Mouse (Mus musculus) liver, embryonic 16.5 days (tissue): ENCODE results near the gene Wbp2. TPM values are rescaled to one million over a fixed set of nuclear protein-coding genes. Genes with fewer than 3 reads are reported as not detected.

Experiments
- ATAC-seq: fragments of 200-750 bp; cut with Nextera tagmentation; 2 replicates; pipeline ENCODE4 v1.8.0; 2017; ENCODE audit warnings: low read depth, mild to moderate bottlenecking, moderate number of reproducible peaks, moderate library complexity
- H3K27ac ChIP-seq: fragments of 300-500 bp; sonication (generic); 2 replicates; pipeline ENCODE4 v1.5.1; 2014; ENCODE audit warnings: mild to moderate bottlenecking, low read length
- H3K27me3 ChIP-seq: fragments of 300-500 bp; sonication (generic); 2 replicates; pipeline ENCODE4 v1.6.1; 2014; ENCODE audit warnings: low read depth, low read length, mixed read lengths; ENCODE audit not compliant: control insufficient read depth, insufficient read depth
- H3K36me3 ChIP-seq: fragments of 300-500 bp; sonication (generic); 2 replicates; pipeline ENCODE4 v1.6.1; 2014; ENCODE audit warnings: mild to moderate bottlenecking; ENCODE audit not compliant: control insufficient read depth, insufficient read depth
- H3K4me1 ChIP-seq: fragments of 300-500 bp; sonication (generic); 2 replicates; pipeline ENCODE4 v1.6.1; 2014; ENCODE audit warnings: low read depth, low read length, mixed read lengths; ENCODE audit not compliant: control insufficient read depth
- H3K4me2 ChIP-seq: fragments of 300-500 bp; sonication (generic); 2 replicates; pipeline ENCODE4 v1.6.1; 2014; ENCODE audit warnings: low read depth, low read length, mixed read lengths
- H3K4me3 ChIP-seq: fragments of 300-500 bp; sonication (generic); 2 replicates; pipeline ENCODE4 v1.5.1; 2014; ENCODE audit warnings: low read depth, mild to moderate bottlenecking, low read length
- H3K9ac ChIP-seq: fragments of 300-500 bp; sonication (generic); 2 replicates; pipeline ENCODE4 v1.6.1; 2014; ENCODE audit warnings: low read depth, low read length
- H3K9me3 ChIP-seq: fragments of 300-500 bp; sonication (generic); replicated peaks from 2 replicates; pipeline ENCODE4 v1.6.1; 2016; ENCODE audit warnings: low read length; ENCODE audit not compliant: control insufficient read depth
- WGBS: fragments of 180-500 bp; shearing (Covaris S2); extraction: QIAGEN DNeasy Blood & Tissue Kit; methylation state at CpG from one replicate; pipeline ENCODE4 v1.1.7; 2014; ENCODE audit not compliant: insufficient replicate concordance; 5-methylcytosine and 5-hydroxymethylcytosine counted together
- polyA plus RNA-seq: library from polyadenylated mRNA; unstranded; fragments of >200 nt; fragmentation: Nextera tagmentation; extraction: Ambion mirVana; gene quantifications from 2 replicates; pipeline ENCODE4 v1.2.1, GENCODE M21; 2015

The Wbp2 gene
- polyA plus RNA-seq, 1 experiment from 2014 or later = 110 TPM

DNA sequence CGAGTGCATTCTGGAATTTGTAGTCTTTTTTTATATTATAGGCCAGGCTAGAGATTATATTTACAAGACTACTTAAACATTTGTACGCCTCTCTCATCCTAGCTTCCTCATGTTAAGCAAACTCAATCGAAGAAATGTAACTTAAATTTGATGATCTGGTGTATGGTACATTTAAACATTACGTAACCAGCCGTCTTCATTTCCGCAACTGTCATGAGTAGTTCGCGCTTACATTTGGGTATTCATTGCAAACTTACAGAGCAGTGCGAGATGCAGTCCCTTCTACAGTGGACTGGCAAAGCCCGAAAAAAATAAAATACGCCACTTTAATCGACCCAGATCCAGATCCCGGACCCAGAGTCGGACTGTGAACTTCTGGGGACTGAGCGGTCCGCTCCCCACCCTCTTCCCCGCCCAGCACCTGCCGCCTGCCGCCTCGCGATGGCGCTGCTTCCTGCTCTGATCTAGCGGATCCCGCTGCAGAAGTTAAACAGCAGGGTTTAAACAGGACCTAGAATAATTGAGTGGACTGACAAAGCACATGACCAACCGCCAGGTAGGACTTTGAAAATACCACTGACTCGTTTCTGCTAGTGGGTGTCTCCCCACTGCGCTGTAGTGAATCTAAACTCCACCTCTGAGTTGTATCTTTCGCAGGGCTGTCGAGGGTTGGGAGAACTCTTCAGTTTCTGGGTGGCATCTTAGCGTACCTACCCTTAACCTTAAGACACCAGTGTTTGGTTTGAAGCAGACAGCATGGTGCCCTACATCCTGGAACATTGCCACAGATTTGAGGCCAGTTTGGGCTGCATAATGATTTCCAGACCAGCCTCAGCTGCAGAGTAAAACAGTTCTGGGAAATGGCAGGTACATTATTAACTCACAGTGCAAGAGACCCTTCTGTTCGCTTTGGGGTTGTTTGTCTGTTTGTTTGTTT lies 667 bp upstream of the Wbp2 start:
- Histone ChIP-seq H3K36me3 (peaks cover 11% of the 10 kb centered on the region), H3K4me3 (peak overlapping the region; percentile 65), H3K9ac (peak overlapping the region; percentile 77), H3K4me2 (peak overlapping the region; percentile 87), H3K27me3 (no peaks in the 10 kb centered on the region), H3K27ac (peak overlapping the region; percentile 77), H3K9me3 (no peaks in the 10 kb centered on the region), H3K4me1 (peaks cover 43% of the 10 kb centered on the region)
- peak; percentile 70 for ATAC-seq
- WGBS = 1% methylated on average over 31 of the region's 31 CpGs

DNA sequence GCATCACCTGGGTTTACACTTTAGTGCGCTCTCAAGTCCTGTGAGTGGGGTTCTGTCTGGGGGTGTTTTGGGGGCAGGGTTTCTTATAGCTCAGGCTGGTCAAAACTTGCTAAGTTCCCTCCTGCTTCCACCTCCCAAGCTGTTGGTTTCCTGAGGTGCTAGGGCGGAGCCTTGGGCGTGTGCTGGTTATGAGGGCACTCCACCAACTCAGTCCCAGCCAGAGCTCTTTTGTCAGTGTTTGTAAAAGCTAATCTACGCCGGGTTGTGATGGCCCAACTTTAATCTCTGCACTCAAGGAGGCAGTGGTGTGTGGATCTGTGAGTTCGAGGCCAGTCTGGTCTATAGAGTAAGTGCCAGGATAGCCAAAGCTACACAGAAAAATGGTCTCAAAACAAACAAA lies 2.6 kb downstream of the Wbp2 start:
- peak overlapping the region; percentile 76 for H3K27ac ChIP-seq
- H3K9me3 ChIP-seq = no peaks in the 10 kb centered on the region
- WGBS = 38% methylated on average over 6 of the region's 6 CpGs
- peaks cover 42% of the 10 kb centered on the region for H3K36me3 ChIP-seq
- peak overlapping the region; percentile 40 for H3K9ac ChIP-seq
- H3K4me1 ChIP-seq = peaks cover 58% of the 10 kb centered on the region
- peak overlapping the region; percentile 65 for H3K4me3 ChIP-seq
- H3K4me2 ChIP-seq = peak overlapping the region; percentile 72
- no peak for ATAC-seq
- no peaks in the 10 kb centered on the region for H3K27me3 ChIP-seq

DNA sequence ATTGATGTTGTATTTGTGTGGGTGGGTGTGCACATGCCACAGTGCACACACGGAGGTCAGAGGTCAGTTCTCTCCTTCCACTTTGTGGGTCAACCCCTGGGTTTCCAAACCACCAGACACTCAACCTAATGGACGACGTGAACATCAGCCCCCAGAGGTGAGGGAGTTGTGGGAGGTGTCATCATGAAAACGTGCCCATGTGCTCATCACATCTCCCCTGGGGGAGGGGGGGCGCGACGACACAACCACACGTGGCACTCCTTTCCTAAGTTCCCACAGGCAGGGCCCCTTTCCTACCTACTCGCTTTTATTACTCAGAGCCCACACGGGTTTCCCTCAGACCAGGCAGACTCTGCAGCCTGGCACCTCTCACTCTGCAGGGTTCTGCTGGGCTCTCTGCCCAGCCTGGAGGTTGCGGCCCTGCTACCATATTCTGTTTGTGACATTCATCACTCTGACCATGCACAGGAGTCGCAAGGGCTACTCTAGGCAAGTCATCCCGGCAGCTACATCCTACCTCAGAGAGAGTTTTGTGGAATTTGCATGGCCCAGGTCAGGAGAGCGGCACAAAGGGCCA lies 3.6 kb downstream of the Wbp2 start:
- no peak for ATAC-seq
- Histone ChIP-seq H3K27me3 (no peaks in the 10 kb centered on the region), H3K9ac (no peak overlapping the region), H3K9me3 (no peaks in the 10 kb centered on the region), H3K4me1 (peaks cover 60% of the 10 kb centered on the region), H3K4me2 (no peak overlapping the region), H3K27ac (peak overlapping the region; percentile 76; the same call in 1 of the 2 replicates), H3K4me3 (no peak overlapping the region), H3K36me3 (peaks cover 46% of the 10 kb centered on the region)
- WGBS = 81% methylated on average over 14 of the region's 14 CpGs

DNA sequence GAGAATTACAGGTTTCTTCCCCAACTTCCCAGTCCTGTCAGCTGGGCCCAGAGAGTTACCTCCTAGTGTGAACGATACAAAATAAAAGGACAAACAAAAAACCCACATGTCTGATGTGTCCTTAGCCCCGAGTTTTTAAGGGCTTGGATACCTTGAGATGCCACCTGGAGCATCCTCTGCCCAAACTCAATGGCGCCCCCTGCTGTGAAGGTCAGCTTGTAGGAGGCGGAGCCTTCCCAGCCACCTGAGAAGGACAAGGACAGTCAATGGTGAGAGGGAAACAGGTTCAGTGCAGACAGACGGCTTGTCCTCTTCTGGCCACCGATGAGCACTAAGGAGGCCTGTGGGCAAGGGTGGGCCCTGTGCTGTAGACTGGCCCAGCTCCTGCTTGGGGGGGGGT lies 5.7 kb downstream of the Wbp2 start:
- H3K27ac ChIP-seq = no peak overlapping the region
- H3K36me3 ChIP-seq = peaks cover 46% of the 10 kb centered on the region
- H3K4me1 ChIP-seq = peaks cover 72% of the 10 kb centered on the region
- H3K27me3 ChIP-seq = no peaks in the 10 kb centered on the region
- H3K9ac ChIP-seq = no peak overlapping the region
- ATAC-seq = no peak
- H3K4me2 ChIP-seq = no peak overlapping the region
- no peaks in the 10 kb centered on the region for H3K9me3 ChIP-seq
- no peak overlapping the region for H3K4me3 ChIP-seq
- WGBS = 57% methylated on average over 6 of the region's 6 CpGs

DNA sequence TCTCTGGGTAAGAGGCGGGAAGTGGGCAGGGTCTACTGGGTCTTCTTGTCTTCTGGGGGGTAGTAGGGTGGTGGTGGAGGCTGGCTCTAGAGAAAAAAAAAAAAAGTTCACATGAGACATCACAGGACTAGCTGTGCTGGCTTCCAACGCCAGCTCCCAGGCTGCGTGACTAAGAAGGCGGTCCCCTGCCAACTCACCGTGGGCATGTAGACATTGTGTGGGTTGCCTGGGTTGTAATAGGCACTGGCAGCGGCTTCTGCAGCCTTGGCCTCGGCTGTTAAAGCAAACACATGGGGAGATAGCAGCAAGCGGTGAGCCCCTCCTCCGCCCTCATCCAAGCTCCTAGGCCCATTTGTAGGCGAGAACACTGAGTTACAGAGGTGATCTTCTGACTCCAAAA lies 7.3 kb downstream of the Wbp2 start:
- Histone ChIP-seq H3K4me2 (no peak overlapping the region), H3K9me3 (no peaks in the 10 kb centered on the region), H3K9ac (no peak overlapping the region), H3K27me3 (no peaks in the 10 kb centered on the region), H3K27ac (no peak overlapping the region; the same call in 1 of the 2 replicates), H3K4me3 (no peak overlapping the region), H3K36me3 (peaks cover 46% of the 10 kb centered on the region), H3K4me1 (peaks cover 66% of the 10 kb centered on the region)
- no peak for ATAC-seq
- WGBS = 56% methylated on average over 10 of the region's 10 CpGs

DNA sequence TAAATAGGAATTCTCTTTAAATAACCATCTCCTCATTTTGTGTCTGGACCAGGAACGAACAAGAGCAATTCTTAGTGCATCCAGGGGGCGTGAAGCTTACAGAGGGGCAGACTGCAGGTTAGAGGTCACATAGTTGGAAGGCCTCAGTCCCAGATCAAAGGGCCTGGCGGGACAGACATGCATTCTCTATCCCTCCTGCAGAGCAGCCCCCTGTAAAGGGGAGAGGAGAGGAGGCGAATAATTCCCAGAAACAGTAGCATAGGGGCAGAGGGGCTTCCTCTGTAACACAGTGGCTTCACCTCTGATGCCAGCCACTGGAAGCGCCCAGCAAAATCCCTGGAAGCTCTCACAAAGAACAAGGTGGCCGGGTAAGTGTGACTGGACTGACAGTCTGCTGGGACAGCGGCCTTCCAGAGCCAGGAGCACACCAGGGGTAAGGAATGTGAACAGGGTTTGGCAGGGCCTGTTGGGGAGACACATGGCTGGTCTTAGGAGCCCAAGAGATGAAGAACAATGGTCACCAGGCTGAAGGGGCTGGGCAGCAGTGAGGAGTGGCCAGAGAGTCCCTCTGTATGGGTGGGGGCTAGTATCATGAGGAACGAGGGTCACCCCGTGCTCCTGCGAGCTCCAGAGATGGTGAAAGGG lies 8.0 kb downstream of the Wbp2 start:
- no peaks in the 10 kb centered on the region for H3K9me3 ChIP-seq
- H3K27me3 ChIP-seq = no peaks in the 10 kb centered on the region
- WGBS = 56% methylated on average over 10 of the region's 10 CpGs
- ATAC-seq = no peak
- H3K4me2 ChIP-seq = peak overlapping the region; percentile 93; the same call in 1 of the 2 replicates
- H3K4me3 ChIP-seq = no peak overlapping the region
- H3K27ac ChIP-seq = peak overlapping the region; percentile 14
- H3K4me1 ChIP-seq = peaks cover 59% of the 10 kb centered on the region
- H3K9ac ChIP-seq = no peak overlapping the region
- H3K36me3 ChIP-seq = peaks cover 46% of the 10 kb centered on the region

DNA sequence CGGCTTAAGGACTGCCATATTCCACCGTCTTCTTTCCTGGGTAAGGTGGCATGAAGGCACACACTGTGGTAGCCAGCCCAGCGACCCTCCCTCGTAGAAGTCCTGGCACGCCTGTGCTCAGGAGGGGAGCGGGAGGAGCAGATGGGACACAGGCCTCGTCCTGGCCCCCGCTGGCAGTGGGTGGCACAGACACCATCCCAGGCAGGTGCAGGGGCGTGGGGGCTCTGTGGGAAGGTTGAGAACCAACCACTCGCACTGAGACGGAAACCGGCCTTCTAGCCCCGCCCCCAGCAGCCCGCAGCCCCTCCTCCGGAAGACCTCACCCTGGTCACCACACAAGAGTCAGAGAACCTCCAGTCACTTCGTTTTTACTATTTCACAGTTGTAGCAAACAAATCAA lies 8.6 kb downstream of the Wbp2 start:
- H3K4me2 ChIP-seq = peak overlapping the region; percentile 93
- peak overlapping the region; percentile 68 for H3K4me3 ChIP-seq
- H3K27me3 ChIP-seq = no peaks in the 10 kb centered on the region
- peaks cover 55% of the 10 kb centered on the region for H3K4me1 ChIP-seq
- H3K27ac ChIP-seq = peak overlapping the region; percentile 97
- peak overlapping the region; percentile 83 for H3K9ac ChIP-seq
- 5% methylated on average over 16 of the region's 16 CpGs for WGBS
- peak; percentile 12; the same call in 1 of the 2 replicates for ATAC-seq
- peaks cover 40% of the 10 kb centered on the region for H3K36me3 ChIP-seq
- H3K9me3 ChIP-seq = no peaks in the 10 kb centered on the region

DNA sequence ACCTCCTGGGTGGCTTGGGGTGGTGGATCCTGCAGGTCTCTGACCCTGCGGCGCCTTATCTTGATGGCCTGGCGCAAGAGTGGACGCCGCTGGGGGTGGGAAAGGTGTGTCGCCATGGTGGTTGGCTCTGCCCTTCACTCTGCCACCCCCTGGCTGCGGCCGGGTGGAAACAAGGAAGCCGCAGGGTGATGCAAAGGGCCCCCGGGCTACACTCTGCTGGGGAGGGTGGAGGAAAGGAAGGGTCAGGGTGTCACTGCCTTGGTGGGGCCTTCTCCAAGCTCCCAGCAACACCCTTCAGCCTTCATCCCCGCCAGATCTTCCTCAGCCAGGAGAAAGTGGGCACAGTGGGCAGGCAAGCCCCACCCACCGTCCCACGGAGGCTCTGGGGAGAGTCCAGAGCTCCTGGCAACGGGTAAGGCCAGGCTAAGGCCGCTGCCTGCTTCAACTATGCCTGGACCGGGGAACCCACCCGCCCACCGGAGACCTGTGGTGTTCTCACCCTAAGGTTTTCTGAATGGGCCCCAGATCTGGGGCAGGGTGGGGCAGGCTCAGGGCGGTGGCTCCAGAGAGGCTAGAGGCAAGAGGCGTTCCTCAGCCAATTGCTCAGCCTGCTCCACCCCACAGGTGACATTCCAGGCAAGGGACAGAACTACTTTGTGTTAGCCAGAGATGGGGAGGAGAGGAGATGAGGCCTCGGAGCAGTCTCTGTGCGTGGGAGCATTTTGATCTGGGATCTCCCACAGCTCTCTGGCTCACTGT lies 9.2 kb downstream of the Wbp2 start, which contains the start of gene Unc13d:
Gene Unc13d (minus strand): TSS at position 516 of the 759 bp plus-strand sequence.
- 7% methylated on average over 22 of the region's 22 CpGs for WGBS
- Histone ChIP-seq H3K27me3 (no peaks in the 10 kb centered on the region), H3K9me3 (no peaks in the 10 kb centered on the region), H3K4me2 (peak within 1 kb of the TSS; percentile 93), H3K9ac (peak within 1 kb of the TSS; percentile 83), H3K36me3 (peaks cover 37% of the 10 kb centered on the region), H3K4me1 (peaks cover 55% of the 10 kb centered on the region), H3K4me3 (peak within 1 kb of the TSS; percentile 68), H3K27ac (peak within 1 kb of the TSS; percentile 97)
- ATAC-seq = peak; percentile 84
